Mouse (Mus musculus): Measurements from ENCODE around the gene 2810004N23Rik. TPM values are rescaled to one million over a fixed set of nuclear protein-coding genes. Genes with fewer than 3 reads are reported as not detected.

Gene 2810004N23Rik
- polyA plus RNA-seq (2012; fragmentation: generic; extraction: Trizol) = 10 to 100 TPM; 11.0 to 14.8 TPM

DNA sequence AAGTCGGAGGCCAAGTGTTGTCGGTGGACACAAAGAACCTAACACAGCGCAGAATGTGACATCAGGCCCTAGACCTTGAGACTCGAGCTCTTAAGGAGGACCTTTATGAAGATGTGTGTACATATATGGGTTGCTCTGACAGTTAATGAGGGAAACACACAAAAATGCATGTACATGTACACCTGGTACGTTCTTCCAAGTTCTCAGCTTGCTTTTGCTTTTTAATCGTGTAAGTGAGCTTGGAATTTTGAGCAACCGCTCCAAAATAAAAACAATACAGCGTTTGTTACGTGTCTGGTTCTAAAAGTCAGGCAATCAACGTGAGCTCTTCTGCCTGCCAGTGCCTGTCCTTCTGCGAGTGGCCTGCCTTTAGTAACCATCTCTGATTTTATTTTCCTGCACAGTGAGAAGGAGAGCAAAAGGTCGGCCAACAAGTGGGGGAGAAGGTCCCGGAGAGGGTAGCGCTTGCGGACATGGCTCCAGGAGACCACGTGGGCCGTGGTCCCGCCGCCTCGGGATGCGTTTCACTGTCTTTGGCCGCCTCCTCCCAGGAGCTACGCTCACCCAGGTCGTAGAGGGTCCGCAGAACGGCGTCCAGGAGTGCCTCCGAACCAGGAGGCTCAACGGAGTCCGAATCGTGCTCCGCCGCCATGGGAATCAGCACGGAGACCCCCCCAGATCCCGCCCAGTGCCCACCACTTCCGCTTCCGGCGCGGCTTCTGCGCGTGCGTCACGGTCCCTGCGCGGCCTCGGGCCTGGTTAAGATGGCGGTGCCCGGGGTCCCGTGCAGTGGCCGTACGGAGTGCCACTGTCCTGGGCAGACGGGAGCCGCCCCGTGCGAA, at the start of gene 2810004N23Rik, which contains the start of gene Gnpat:
2810004N23Rik (minus strand) TSS at position 800 of the 842 bp plus-strand sequence.
Gnpat (plus strand) TSS at position 713 of the 842 bp plus-strand sequence.

GRCm38 (mm10) chr8:124897386-124898250, 34.7 kb upstream of the 2810004N23Rik start, which contains the start of the genes Exoc8 and Sprtn:
Exoc8 (minus strand) TSS chr8:124897705.
Sprtn (plus strand) TSS chr8:124897886.

GRCm38 (mm10) chr8:124792708-124793107, 70.2 kb downstream of the 2810004N23Rik start, which contains the start of gene Trim67:
Trim67 (plus strand) TSS chr8:124793092.

Other genes with a start within 250 kb of the 2810004N23Rik start
- gene 2310022B05Rik, start 199.8 kb downstream of the 2810004N23Rik start, polyA plus RNA-seq (2012; fragmentation: generic; extraction: Trizol) = 10 to 100 TPM; 46.3 to 63.8 TPM
- gene Ttc13, start 141.1 kb downstream of the 2810004N23Rik start, polyA plus RNA-seq (2012; fragmentation: generic; extraction: Trizol) = 10 to 100 TPM in 1 of 2 experiments, 1 to 10 TPM in 1; 3.7 to 17.1 TPM
- gene Arv1, start 141.0 kb downstream of the 2810004N23Rik start, polyA plus RNA-seq (2012; fragmentation: generic; extraction: Trizol) = 1 to 10 TPM; 3.6 to 5.2 TPM
- under 1 TPM; 0.02 to 0.26 TPM for gene Fam89a, start 111.3 kb downstream of the 2810004N23Rik start, polyA plus RNA-seq (2012; fragmentation: generic; extraction: Trizol)
- gene Trim67, start 70.0 kb downstream of the 2810004N23Rik start, polyA plus RNA-seq (2012; fragmentation: generic; extraction: Trizol) = under 1 TPM in 1 of 2 experiments, not detected in 1; under 0.01 TPM
- 10 to 100 TPM; 25.5 to 43.4 TPM for gene Gnpat, start 87 bp downstream of the 2810004N23Rik start, polyA plus RNA-seq (2012; fragmentation: generic; extraction: Trizol)
- 1 to 10 TPM; 2.1 to 5.5 TPM for gene Exoc8, start 34.6 kb upstream of the 2810004N23Rik start, polyA plus RNA-seq (2012; fragmentation: generic; extraction: Trizol)
- 1 to 10 TPM in 1 of 2 experiments, under 1 TPM in 1; 0.75 to 7.4 TPM for gene Sprtn, start 34.8 kb upstream of the 2810004N23Rik start, polyA plus RNA-seq (2012; fragmentation: generic; extraction: Trizol)
- gene Egln1, start 86.2 kb upstream of the 2810004N23Rik start, polyA plus RNA-seq (2012; fragmentation: generic; extraction: Trizol) = 10 to 100 TPM; 13.0 to 19.8 TPM
- gene Tsnax, start 149.9 kb upstream of the 2810004N23Rik start, polyA plus RNA-seq (2012; fragmentation: generic; extraction: Trizol) = 10 to 100 TPM in 1 of 2 experiments, 1 to 10 TPM in 1; 5.1 to 34.9 TPM
- gene Disc1, start 191.1 kb upstream of the 2810004N23Rik start, polyA plus RNA-seq (2012; fragmentation: generic; extraction: Trizol) = not detected